Mouse (Mus musculus) forebrain, embryonic 13.5 days (tissue): ENCODE measurements around the gene Hyls1. TPM values are rescaled to one million over a fixed set of nuclear protein-coding genes. Genes with fewer than 3 reads are reported as not detected.
A peak's percentile ranks its signal among the peaks of the same experiment; 100 is the strongest.

Experiments used
- ATAC-seq: fragments of 200-750 bp; cut with Nextera tagmentation; 2 replicates; pipeline ENCODE4 v1.8.0; 2017
- H3K27ac ChIP-seq: fragments of 300-500 bp; sonication (generic); 2 replicates; pipeline ENCODE4 v1.5.1; 2015; ENCODE audit warnings: inconsistent platforms, mild to moderate bottlenecking, moderate library complexity
- H3K27me3 ChIP-seq: fragments of 300-500 bp; sonication (generic); 2 replicates; pipeline ENCODE4 v1.6.1; 2015; ENCODE audit warnings: mild to moderate bottlenecking, inconsistent platforms
- H3K36me3 ChIP-seq: fragments of 300-500 bp; sonication (generic); 2 replicates; pipeline ENCODE4 v1.6.1; 2015; ENCODE audit warnings: mild to moderate bottlenecking, inconsistent platforms; ENCODE audit not compliant: poor library complexity, severe bottlenecking
- H3K4me1 ChIP-seq: fragments of 300-500 bp; sonication (generic); 2 replicates; pipeline ENCODE4 v1.6.1; 2015; ENCODE audit warnings: inconsistent platforms
- H3K4me2 ChIP-seq: fragments of 300-500 bp; sonication (generic); 2 replicates; pipeline ENCODE4 v1.6.1; 2015; ENCODE audit warnings: inconsistent platforms, mild to moderate bottlenecking, moderate library complexity
- H3K4me3 ChIP-seq: fragments of 300-500 bp; sonication (generic); 2 replicates; pipeline ENCODE4 v1.5.1; 2015; ENCODE audit warnings: mild to moderate bottlenecking, inconsistent platforms
- H3K9ac ChIP-seq: fragments of 300-500 bp; sonication (generic); 2 replicates; pipeline ENCODE4 v1.6.1; 2015; ENCODE audit warnings: mild to moderate bottlenecking, inconsistent platforms
- H3K9me3 ChIP-seq: fragments of 300-500 bp; sonication (generic); replicated peaks from 2 replicates; pipeline ENCODE4 v1.6.1; 2016; ENCODE audit warnings: inconsistent platforms
- WGBS: fragments of 180-500 bp; shearing (Covaris S2); methylation state at CpG from one replicate; pipeline ENCODE4 v1.1.7; 2015; 5-methylcytosine and 5-hydroxymethylcytosine counted together
- polyA plus RNA-seq: library from polyadenylated mRNA; unstranded; fragments of >200 nt; fragmentation: Nextera tagmentation; extraction: Ambion mirVana; gene quantifications from 2 replicates; pipeline ENCODE4 v1.2.1, GENCODE M21; 2015

The Hyls1 gene
- polyA plus RNA-seq, 1 experiment from 2014 or later: 29.7 TPM

- Histone ChIP-seq H3K36me3 (peaks cover 12% of the 10 kb centered on the region; the same call in 1 of the 2 replicates), H3K4me3 (no peak overlapping the region), H3K9ac (no peak overlapping the region), H3K27me3 (no peaks in the 10 kb centered on the region), H3K27ac (no peak overlapping the region), H3K4me1 (no peaks in the 10 kb centered on the region; the same call in 1 of the 2 replicates), H3K9me3 (no peaks in the 10 kb centered on the region), H3K4me2 (no peak overlapping the region)
- WGBS: 6% methylated on average over 6 of the region's 6 CpGs
- peak; percentile 89 for ATAC-seq
These were observed 28.7 kb downstream of the Hyls1 start for GRCm38 (mm10) chr9:35541488-35541887.

GRCm38 (mm10) chr9:35541024-35541423 lies 29.2 kb downstream of the Hyls1 start:
- Histone ChIP-seq H3K4me3 (no peak overlapping the region), H3K27me3 (no peaks in the 10 kb centered on the region), H3K4me2 (no peak overlapping the region), H3K4me1 (no peaks in the 10 kb centered on the region; the same call in 1 of the 2 replicates), H3K9ac (no peak overlapping the region), H3K36me3 (peaks cover 9% of the 10 kb centered on the region; the same call in 1 of the 2 replicates), H3K9me3 (no peaks in the 10 kb centered on the region), H3K27ac (no peak overlapping the region)
- ATAC-seq: peak; percentile 36
- WGBS: 82% methylated on average over 5 of the region's 5 CpGs

GRCm38 (mm10) chr9:35539001-35539750 lies 31.0 kb downstream of the Hyls1 start:
- Histone ChIP-seq H3K4me2 (no peak overlapping the region), H3K36me3 (no peaks in the 10 kb centered on the region; the same call in 1 of the 2 replicates), H3K4me3 (no peak overlapping the region), H3K27me3 (no peaks in the 10 kb centered on the region), H3K9ac (no peak overlapping the region), H3K4me1 (peaks cover 3% of the 10 kb centered on the region; the same call in 1 of the 2 replicates), H3K9me3 (no peaks in the 10 kb centered on the region), H3K27ac (no peak overlapping the region)
- WGBS: 85% methylated on average over 13 of the region's 13 CpGs
- no peak for ATAC-seq

GRCm38 (mm10) chr9:35535876-35536275 lies 34.3 kb downstream of the Hyls1 start:
- no peak for ATAC-seq
- 72% methylated on average over 4 of the region's 4 CpGs for WGBS
- Histone ChIP-seq H3K4me2 (no peak overlapping the region), H3K9me3 (no peaks in the 10 kb centered on the region), H3K27ac (no peak overlapping the region), H3K4me3 (no peak overlapping the region), H3K9ac (no peak overlapping the region), H3K27me3 (no peaks in the 10 kb centered on the region), H3K4me1 (peaks cover 3% of the 10 kb centered on the region; the same call in 1 of the 2 replicates), H3K36me3 (no peaks in the 10 kb centered on the region)

GRCm38 (mm10) chr9:35535110-35535509 lies 35.1 kb downstream of the Hyls1 start:
- Histone ChIP-seq H3K9me3 (no peaks in the 10 kb centered on the region), H3K27me3 (no peaks in the 10 kb centered on the region), H3K4me1 (peaks cover 3% of the 10 kb centered on the region; the same call in 1 of the 2 replicates), H3K36me3 (no peaks in the 10 kb centered on the region), H3K9ac (no peak overlapping the region), H3K4me3 (no peak overlapping the region), H3K4me2 (no peak overlapping the region), H3K27ac (no peak overlapping the region)
- ATAC-seq: peak; percentile 91
- WGBS: 9% methylated on average over 2 of the region's 2 CpGs

- H3K4me3 ChIP-seq: no peak overlapping the region
- H3K27me3 ChIP-seq: no peaks in the 10 kb centered on the region
- no peak overlapping the region for H3K9ac ChIP-seq
- H3K27ac ChIP-seq: no peak overlapping the region
- no peaks in the 10 kb centered on the region for H3K36me3 ChIP-seq
- H3K4me2 ChIP-seq: no peak overlapping the region
- H3K4me1 ChIP-seq: peaks cover 3% of the 10 kb centered on the region; the same call in 1 of the 2 replicates
- no peak for ATAC-seq
- 80% methylated on average over 9 of the region's 9 CpGs for WGBS
- H3K9me3 ChIP-seq: no peaks in the 10 kb centered on the region
These were observed 36.9 kb downstream of the Hyls1 start for GRCm38 (mm10) chr9:35533266-35533665.

- H3K27ac ChIP-seq: no peak overlapping the region
These were observed 40.4 kb downstream of the Hyls1 start for GRCm38 (mm10) chr9:35529796-35530195.

GRCm38 (mm10) chr9:35529141-35529540 lies 41.1 kb downstream of the Hyls1 start:
- H3K9ac ChIP-seq: no peak overlapping the region
- no peaks in the 10 kb centered on the region for H3K9me3 ChIP-seq
- WGBS: 75% methylated on average over 3 of the region's 3 CpGs
- no peak overlapping the region for H3K4me3 ChIP-seq
- ATAC-seq: no peak
- H3K4me1 ChIP-seq: peaks cover 7% of the 10 kb centered on the region
- H3K27me3 ChIP-seq: no peaks in the 10 kb centered on the region
- H3K27ac ChIP-seq: no peak overlapping the region
- H3K4me2 ChIP-seq: no peak overlapping the region
- no peaks in the 10 kb centered on the region for H3K36me3 ChIP-seq

More at GRCm38 (mm10) chr9:35529796-35530195, 40.4 kb downstream of the Hyls1 start:
- Histone ChIP-seq H3K9me3 (no peaks in the 10 kb centered on the region), H3K27me3 (no peaks in the 10 kb centered on the region), H3K4me2 (no peak overlapping the region), H3K36me3 (no peaks in the 10 kb centered on the region), H3K4me1 (peaks cover 1% of the 10 kb centered on the region; the same call in 1 of the 2 replicates), H3K9ac (no peak overlapping the region), H3K4me3 (no peak overlapping the region)
- 7% methylated on average over 1 of the region's 1 CpGs for WGBS
- ATAC-seq: no peak

GRCm38 (mm10) chr9:35523941-35524411 lies 46.2 kb downstream of the Hyls1 start:
- H3K27ac ChIP-seq: peak overlapping the region; percentile 55
- peak overlapping the region; percentile 28 for H3K4me2 ChIP-seq
- H3K9ac ChIP-seq: no peak overlapping the region
- peaks cover 25% of the 10 kb centered on the region for H3K4me1 ChIP-seq
- peak; percentile 86 for ATAC-seq
- no peaks in the 10 kb centered on the region; the same call in 1 of the 2 replicates for H3K27me3 ChIP-seq
- 14% methylated on average over 7 of the region's 7 CpGs for WGBS
- H3K9me3 ChIP-seq: no peaks in the 10 kb centered on the region
- no peak overlapping the region for H3K4me3 ChIP-seq
- H3K36me3 ChIP-seq: no peaks in the 10 kb centered on the region

GRCm38 (mm10) chr9:35523541-35523940 lies 46.7 kb downstream of the Hyls1 start:
- peak; percentile 93 for ATAC-seq
- Histone ChIP-seq H3K4me2 (peak overlapping the region; percentile 28), H3K27me3 (no peaks in the 10 kb centered on the region; the same call in 1 of the 2 replicates), H3K4me1 (peaks cover 25% of the 10 kb centered on the region), H3K4me3 (no peak overlapping the region), H3K9ac (no peak overlapping the region), H3K9me3 (no peaks in the 10 kb centered on the region), H3K27ac (peak overlapping the region; percentile 55), H3K36me3 (no peaks in the 10 kb centered on the region)
- WGBS: 6% methylated on average over 5 of the region's 5 CpGs

- no peaks in the 10 kb centered on the region for H3K36me3 ChIP-seq
- peak overlapping the region; percentile 28; the same call in 1 of the 2 replicates for H3K4me2 ChIP-seq
- no peak overlapping the region for H3K4me3 ChIP-seq
- H3K27ac ChIP-seq: peak overlapping the region; percentile 55
- no peaks in the 10 kb centered on the region; the same call in 1 of the 2 replicates for H3K27me3 ChIP-seq
- H3K4me1 ChIP-seq: peaks cover 25% of the 10 kb centered on the region
- H3K9me3 ChIP-seq: no peaks in the 10 kb centered on the region
- H3K9ac ChIP-seq: no peak overlapping the region
- ATAC-seq: 0 out of 2 replicates have a peak, but pooled peaks have one; percentile 1
- 74% methylated on average over 1 of the region's 1 CpGs for WGBS
These were observed 47.2 kb downstream of the Hyls1 start for GRCm38 (mm10) chr9:35522821-35523515.

- ATAC-seq: no peak
- no peak overlapping the region for H3K9ac ChIP-seq
- H3K27me3 ChIP-seq: no peaks in the 10 kb centered on the region; the same call in 1 of the 2 replicates
- H3K4me1 ChIP-seq: peaks cover 25% of the 10 kb centered on the region
- no peaks in the 10 kb centered on the region for H3K9me3 ChIP-seq
- H3K36me3 ChIP-seq: no peaks in the 10 kb centered on the region
- H3K27ac ChIP-seq: peak overlapping the region; percentile 55; the same call in 1 of the 2 replicates
- no peak overlapping the region for H3K4me3 ChIP-seq
- 76% methylated on average over 2 of the region's 2 CpGs for WGBS
- no peak overlapping the region for H3K4me2 ChIP-seq
These were observed 48.0 kb downstream of the Hyls1 start for GRCm38 (mm10) chr9:35522241-35522640.
